Mouse (Mus musculus) telencephalon, adult 2 months (tissue): ENCODE results near the gene Hepacam.

Experiments
- DNase-seq: peaks from one replicate; pipeline ENCODE4 v3.0.0-alpha.2; 2011; ENCODE audit warnings: low read depth, low spot score

Hepacam gene

DNA sequence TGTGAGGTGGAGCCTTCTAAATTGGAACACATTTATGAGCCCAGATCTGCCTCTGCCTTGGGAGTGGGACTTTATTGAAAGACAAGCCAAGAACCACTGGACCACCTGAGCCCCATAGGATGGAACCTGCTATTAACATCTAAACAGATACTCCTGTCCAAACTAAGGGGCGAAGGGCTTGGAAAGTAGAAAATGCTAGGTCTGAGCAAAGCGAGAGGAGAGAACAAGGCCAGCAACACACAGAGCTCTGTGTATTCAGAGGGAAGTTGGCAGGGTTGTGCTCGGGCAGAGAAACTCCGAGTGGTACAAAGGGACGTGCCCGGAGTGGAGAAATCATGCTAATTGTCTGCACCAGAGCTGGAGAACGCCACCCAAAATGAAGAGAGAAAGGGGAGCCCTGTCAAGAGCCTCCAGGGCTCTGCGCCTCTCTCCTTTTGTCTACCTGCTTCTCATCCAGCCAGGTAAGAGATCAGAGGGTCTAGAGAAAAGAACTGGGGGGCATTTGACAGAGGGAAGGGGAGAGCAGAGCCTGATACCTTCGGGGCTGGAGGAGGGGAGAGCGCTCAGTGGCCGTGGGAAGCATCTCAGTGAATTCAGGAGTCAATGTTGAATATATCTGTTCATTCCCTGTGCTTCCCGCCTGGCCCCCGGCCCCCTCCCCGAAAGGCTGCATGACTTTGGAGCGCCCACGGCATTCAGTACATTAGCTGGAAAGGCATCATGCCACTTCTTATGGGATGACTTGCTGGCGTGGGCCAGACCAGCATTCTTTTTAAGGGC lies at the start of gene Hepacam:
TSS of gene Hepacam (plus strand) at position 51 of the 780 bp plus-strand sequence.
- DNase-seq, result no peak

DNA sequence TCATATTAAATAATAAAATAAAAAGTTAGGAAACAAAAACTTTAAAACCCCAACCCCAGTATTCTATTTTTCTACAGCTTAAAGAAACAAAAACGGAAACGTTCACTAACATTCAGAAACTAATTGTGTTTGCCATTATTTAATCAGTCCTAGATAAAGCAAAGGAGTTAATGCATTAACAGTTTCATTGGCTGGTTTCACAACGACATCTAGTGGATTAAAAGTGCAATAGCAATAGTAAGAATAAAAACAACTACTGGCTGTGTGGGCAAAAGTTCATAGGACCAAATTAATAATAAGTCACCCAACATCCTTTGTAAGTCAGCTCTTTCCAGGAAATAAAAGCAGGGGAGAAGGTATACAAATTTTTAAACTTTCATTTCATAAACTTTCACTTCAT lies 37.7 kb upstream of the Hepacam start:
- no peak for DNase-seq

DNA sequence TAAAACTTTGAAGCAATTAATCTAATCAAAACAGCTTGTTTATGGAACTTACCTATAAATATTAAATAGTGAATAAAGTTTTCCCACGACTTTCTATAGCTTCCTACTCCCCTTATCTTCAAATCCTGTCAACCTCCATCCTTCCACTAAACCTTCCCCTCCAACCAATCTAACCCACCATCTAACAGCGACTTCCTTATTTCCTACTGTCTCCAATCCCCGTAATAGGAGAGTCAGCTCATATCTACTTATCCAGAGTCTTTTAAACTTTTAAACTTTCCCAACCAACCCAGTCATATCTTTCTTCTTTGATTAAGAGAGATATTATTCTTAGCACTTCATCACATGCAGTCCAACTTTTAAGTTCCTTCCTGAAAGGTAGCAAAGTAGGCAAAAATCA lies 21.7 kb upstream of the Hepacam start:
- DNase-seq, result no peak

DNA sequence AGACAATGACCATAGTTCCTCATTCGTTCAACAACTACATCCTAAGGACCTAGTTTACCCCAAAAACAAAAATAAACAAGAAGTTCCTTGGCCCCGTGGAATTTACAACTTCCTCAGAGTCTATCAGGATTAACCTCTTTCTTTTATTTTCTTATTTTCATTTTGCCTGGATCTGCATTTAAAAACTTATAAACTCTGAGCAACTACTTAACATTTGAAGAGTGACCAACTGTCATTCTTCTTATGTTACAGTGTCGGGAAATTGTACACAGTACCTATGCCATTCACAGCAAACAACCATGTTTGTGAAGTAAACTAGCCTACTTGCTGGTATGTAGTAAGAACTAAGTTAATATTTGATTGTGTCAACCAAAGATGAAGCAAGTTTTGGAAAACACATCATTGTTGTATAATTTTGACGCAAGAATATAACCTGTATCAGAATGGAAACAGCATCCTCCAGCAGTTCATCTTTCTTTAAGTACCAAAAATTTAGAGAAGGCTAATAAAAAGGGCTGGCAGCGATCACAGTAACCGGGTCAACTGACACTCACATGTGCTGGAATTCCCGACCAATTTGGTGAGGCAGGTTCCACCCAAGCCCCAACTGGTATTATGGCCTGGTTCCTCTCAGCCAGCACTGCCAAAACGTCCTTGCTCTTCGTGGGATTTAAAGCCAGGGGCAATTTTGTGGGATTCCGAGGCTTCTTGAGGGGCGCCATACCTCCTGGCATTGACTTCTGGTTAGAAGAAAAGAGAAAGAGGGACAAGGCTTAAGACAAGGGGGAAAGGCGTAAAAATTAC lies 19.8 kb upstream of the Hepacam start:
- no peak for DNase-seq

DNA sequence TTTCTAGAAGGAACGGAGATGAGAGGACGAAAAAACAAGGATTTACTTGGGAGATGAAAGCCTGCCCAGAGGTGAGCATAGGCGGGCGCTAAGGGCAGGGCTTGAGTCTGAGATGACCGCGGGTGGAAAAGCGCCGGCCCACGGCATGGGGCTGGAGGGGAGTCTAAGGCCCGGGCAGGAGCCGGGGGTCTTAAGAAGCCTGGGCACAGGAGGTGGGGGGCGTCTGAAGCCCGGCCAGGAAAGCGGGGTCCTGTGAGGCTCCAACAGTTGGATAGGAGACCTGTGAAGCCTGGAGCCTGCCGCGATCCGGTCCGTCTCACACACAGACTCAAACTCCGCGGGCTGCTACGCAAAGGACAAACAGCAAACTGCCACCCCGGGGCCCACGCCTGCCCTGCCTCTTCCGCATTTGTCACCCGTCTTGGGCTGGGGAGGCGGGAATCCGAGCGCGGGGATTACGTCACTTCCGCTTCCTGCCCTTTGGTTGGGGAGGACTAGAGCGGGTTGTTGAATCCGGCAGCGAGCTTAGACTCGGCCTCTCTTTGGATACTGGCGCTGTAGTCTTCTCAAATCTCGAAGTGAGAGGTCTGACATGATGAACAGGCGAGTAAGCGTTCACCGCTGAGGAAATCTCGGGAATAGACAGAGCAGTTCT lies 19.0 kb upstream of the Hepacam start, which contains the start of gene Ccdc15:
TSS of gene Ccdc15 (minus strand) at position 445 of the 655 bp plus-strand sequence.
- DNase-seq, result peak; percentile 97

DNA sequence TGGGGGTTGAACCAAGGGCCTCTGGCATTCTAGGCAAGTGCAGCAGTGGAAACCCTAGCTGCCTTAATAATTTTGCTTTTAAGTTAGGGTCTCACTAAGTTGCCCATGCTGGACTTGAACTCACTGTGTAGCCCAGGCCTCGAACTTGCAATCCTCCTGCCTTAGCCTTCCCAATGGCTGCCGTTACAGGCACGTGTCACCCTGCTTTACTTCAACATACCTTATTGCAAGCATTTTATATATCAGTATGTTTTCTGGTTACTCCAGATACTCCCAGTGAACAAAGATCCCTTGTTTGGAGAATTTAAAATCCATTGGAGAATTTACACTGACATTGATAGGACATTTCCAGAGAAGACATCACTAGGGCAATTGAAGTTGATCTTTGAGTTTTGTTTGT lies 18.1 kb upstream of the Hepacam start:
- no peak for DNase-seq

DNA sequence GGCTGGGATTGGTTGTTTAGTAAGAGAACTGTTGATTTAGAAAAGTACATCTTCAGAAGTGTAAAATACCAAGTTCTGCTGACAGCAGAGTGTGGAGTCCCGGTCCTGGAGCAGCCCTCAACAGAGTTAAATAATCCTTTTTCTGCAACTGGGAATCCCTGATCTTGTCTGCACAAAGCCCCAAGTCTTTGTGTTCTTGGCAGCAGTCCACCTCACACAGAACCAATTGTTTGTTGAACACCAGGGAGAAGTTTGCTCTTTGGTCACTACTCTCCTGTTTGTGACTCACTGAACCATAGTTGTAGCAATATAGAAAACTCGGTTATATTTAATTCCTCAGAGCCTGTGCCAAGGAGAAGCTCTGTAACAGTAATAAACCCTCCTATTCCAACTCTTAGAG lies 15.9 kb upstream of the Hepacam start:
- DNase-seq, result no peak

DNA sequence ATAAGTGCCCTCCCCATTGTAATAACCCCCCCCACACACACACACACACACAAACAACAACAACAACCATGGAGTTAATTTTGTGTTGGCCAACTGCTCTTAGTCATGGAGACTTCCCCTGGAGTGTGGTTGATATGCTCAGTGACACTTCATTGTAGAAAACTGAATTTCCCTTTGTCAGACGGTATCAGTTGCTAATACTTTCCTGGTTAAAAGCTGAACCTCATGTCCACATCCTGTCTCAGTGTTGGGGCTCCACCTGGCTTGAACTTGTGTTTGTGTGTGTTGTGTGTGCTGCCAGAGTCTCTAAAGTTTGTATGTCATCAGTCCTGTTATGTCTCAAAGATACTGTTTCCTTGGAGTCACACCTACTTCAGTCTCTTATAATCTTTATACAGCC lies 12.7 kb upstream of the Hepacam start:
- no peak for DNase-seq

DNA sequence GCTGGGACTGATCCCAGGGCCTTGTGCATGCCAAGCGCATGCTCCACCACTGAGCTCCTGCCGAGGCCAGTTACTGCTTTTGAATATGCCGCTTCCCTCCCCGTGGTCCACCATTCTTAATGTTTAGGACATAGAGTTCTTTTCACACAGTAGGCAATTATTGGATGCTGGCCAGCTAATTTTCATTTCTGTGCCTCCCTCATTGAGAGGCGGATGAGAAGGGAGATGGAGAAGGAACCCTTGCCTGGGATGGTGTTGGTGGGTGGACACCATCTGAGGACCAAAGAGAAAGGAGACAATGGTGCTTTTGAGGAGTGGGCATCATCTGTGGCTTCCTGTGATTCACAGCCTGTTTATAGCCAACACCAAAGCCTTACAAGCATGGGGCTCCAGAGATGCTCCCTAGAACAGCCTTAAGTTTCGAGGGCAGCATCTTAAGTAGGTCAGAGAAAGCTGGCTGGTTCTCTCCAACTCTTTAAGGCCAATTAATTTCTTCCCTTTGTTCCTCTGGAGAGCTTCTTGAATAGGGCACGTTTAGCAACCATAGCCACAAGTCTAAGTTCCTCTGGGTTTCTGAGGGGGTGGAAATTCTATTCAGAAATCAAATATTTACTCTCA lies 8.3 kb upstream of the Hepacam start:
- no peak for DNase-seq

DNA sequence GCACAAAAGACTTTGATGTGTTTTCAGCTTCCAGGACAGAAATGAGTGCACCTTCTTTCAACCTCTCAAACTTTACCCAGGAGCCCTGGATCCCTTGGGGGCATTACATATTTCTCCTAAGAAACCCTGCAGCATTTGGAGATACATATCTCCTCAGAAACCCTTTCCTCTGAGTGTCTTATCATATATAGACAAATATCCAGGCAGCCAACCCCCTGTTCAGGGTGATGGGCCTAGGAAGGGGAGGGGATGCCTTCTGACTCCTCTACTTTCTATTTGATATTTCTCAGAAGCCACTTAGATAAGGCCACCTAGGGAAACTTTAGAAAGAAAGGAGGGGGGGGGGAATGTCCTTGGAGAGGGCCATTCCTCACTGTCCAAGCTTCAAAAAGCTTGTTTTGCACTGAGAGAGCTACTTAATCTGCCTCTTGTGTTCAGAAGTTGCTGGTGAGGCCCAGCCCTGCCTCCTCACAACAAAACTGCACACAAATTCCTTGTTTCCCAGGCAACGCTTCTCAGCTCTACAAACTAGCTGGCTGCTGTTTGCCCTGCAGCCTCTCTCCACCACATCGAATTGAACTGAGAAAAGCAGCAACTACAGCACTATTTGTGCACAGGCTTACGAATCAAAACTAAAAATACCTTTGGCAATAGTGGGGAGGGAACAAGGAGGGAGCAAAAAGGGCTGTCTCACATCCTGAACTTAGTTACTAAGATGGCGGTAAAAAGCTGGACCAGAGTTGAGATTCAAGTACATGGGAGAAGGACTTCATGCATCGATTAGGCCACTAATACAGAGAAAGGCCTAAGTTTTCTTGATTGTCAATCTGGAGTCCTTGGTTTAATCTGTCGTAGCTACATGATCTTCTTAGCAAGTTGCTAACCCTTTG lies 7.6 kb upstream of the Hepacam start:
- DNase-seq, result peak; percentile 88

DNA sequence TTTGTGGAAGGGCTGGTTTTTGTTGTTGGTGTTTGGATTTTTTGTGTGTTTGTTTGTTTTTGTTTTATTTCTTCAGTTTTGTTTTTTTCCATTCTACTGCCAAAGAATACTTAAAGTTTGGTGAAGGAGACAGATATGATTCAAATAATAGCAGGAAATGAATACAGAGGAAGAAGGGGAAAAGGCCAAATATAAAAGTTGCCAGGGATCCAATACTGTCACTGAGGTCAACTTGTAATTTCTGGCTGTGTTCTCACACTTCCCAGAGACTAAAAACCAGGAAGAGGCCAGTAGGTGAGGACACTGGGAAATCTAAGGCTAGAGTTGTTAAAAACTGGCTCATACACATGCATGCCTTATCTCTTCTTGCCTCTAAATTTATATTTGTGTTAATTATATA lies 5.1 kb upstream of the Hepacam start:
- DNase-seq, result no peak

DNA sequence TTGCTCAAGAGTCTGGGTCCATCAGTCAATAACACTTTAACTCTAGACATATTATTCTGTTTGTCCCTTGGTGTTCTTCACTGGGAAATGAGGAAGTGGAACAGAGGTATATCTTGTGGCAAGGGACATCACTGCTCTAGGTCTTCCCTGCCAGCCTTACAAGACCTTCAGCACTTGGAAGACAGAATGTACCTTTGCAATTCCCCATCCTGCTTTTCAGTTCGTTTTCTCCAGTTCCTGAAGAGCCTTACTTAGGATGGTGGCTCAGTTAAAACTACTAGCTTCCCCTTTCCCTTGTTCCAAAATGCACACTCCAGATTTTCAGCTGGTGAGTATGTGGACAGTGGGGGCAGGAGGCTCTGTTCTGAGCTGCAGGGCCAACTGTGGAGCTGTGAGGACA lies 4.3 kb upstream of the Hepacam start:
- no peak for DNase-seq

DNA sequence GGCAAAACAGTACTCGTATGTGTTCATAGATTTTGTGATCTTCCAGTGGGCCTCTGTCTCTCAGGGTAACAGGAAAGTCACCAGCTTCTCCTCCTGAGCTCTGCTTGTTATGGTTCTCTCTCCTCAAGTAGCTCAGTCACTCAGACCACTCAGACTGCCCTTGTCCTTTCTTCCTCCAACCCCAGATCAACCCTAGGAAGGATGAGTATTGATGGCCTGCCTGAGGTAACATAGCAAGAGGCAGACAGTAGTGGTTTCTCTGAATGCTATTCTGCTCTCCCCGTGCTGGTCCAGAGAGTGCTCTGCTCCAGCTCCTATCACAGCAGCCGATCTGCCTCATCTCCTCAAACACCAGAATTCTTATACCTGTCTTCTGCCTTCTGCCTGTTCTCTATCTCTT lies 3.6 kb upstream of the Hepacam start:
- DNase-seq, result no peak

DNA sequence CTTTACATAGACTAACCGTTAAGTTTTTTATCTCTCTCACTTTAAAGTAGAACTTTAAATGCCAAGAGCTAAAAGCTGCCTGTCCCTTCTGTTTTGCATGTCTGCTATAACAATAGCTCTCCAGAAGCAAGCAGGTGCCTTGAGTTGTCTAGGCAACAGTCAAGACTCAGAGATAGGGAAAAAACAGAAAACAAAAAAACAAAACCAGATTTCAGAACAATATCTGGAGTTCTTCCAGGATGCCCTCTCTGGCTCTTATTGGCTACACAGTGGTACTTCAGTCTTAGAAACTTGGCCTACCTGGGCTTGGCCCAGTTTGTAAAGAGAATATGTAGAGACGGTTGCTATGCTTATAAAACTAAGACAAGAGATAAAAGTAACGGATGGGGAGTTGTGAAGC lies 2.8 kb upstream of the Hepacam start:
- DNase-seq, result no peak

DNA sequence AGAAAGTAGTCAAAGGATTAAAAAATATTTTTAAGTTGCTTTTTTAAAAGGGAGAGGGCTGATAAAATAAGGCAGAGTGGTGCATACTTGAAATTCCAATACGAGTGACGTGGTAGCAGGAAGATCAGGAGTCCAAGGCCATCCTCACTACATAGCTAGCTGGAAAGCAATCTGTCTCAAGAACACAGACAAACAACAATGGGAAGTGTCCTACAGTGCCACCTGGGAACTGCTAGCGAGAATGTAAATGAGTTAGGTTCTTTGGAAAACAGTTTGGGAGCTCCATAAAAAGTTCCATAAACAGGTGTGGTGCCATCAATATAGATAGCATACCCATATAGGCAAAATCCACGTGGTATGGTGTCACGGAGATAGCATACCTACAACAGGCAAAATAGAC lies 1.4 kb upstream of the Hepacam start:
- no peak for DNase-seq

DNA sequence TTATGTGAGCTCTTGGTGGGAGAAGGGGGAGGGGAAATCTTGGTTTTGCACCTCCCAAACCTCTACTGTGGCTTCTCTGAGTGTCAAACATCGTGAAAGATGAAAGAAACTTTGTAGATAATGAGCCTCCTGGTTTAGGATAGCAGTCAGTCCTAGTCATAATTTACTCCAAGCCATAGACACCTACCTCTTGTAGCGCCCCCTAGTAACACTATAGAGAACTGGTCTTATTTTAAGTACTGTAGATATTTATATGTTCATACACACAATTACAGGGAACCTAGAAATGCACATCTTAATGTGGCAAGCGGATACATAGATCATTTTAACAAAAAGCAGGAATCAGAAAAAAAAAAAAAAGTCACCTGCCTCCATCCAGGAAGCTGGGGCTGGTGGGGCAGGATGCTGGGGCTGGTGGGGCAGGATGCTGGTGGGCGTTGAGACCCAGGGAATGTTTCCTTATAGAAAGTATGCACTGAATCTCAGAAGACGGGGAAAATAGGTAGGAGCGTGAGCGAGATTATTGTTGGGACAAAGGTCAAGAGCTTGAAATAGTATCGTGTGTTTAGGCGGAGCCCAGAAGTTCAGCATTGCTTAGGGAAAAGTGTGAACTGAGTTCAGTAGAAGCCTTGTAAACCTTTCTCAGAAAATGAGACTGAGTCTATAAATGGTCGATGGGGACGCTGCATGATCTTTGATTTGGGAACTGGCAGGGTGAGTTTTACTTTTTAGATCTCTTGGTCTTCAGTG lies 1.1 kb downstream of the Hepacam start:
- DNase-seq, result no peak

DNA sequence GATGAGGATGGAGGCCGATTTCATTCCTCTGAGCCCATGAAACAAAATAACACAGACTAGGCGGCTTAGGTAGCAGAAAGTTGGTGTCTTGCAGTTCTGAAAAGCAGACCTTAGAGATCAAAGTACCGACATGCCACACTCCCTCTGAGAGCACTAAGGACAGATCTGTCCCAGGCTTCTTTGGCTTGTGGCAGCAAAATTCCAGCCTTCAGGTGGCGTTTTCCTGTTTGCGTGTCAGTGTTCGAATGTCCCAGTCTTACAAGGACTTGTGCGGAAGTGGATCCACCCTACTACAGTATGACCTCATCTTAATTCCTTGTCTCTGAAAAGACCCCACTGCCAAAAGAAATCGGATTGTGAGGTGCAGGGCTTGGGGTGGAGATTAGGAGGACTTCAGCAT lies 1.7 kb downstream of the Hepacam start:
- DNase-seq, result no peak

DNA sequence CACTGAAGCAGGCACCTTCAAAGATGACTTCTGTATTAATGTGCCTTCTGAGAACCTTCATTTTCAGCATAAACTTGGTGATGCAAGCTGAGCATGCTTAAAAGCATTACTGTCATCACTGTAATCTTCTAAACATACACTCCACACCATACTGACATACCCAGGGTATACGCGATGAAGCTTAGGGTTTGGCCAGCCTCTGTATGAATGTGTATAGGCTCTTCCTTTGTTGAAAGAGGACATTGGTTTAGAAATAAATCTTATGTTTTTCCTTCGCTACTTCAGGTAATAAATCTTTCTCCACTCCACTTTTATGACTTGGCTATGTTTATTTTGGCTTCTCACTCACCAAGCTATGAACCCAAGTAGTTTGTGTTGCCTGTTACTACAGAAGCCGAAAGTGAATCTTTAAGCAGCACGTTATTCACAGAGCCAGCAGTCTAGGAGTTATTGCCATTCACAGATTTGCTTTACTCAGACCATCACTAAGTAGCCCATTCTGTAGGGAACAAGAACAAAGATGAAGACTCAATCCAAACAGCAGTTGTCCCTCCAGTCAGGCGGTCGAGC lies 4.2 kb downstream of the Hepacam start:
- no peak for DNase-seq

DNA sequence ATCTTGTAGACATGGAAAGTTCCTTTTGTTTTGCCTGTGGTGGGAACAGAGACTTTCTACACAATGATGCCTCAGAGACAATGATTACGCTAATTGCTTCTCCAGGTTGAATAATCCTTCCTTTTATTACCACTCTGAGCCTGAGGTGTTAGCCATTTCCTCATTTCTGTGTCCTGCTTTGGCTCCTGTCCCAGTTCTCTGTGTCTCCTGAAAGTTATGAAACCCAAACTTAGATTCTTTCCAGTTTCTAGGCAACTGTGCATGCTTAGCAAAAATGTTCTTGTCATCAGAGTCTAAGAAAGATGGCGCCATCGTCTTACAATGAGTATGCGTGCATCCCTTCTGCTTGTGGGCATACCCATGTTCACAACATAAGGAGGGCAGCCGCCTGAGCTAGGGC lies 8.6 kb downstream of the Hepacam start:
- DNase-seq, result no peak

DNA sequence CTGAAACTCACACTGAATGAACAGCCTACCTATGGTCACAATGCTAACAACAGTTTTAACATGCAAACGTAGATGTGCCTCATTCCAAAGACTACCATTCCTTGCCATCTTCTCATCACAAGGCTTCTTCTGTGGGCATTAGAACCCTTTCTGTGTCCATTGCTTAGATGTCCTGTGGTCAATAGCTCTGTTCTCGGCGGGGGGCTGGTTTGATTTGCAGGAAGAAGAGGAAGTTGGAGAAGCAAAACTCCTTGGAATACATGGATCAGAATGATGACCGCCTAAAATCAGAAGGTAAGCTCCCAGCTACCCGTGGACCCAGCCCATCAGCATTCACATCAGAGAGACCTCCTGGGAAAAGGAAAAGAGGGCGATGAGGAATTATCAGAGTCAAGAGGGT lies 16.0 kb downstream of the Hepacam start:
- no peak for DNase-seq
